Mouse (Mus musculus) lung, postnatal 10 days (tissue): ENCODE data around the gene Chrm1.
"Not testable (repeated sequence)": the region's sequence is repeated elsewhere in the genome, so short reads cannot be mapped to it uniquely, and the experiment has no call there.

Experiments used
- DNase-seq: peaks from one replicate; pipeline ENCODE4 v3.0.0; 2021

Chrm1 gene

GRCm38 (mm10) chr19:8719037-8719436, 55.4 kb downstream of the Chrm1 start:
- DNase-seq = not testable (repeated sequence)

- DNase-seq = no peak
These were observed 57.8 kb downstream of the Chrm1 start for GRCm38 (mm10) chr19:8721378-8721777.

- no peak for DNase-seq
These were observed 58.4 kb downstream of the Chrm1 start for GRCm38 (mm10) chr19:8722021-8722420.

GRCm38 (mm10) chr19:8722559-8722906, 58.9 kb downstream of the Chrm1 start:
- DNase-seq = no peak

GRCm38 (mm10) chr19:8722907-8723573, 59.5 kb downstream of the Chrm1 start, which contains the start of gene Slc3a2:
TSS of gene Slc3a2 (minus strand) at chr19:8723369.
- peak; percentile 98 for DNase-seq

- DNase-seq = peak; percentile 25
These were observed 60.2 kb downstream of the Chrm1 start for GRCm38 (mm10) chr19:8723574-8724346.

- DNase-seq = no peak
These were observed 60.8 kb downstream of the Chrm1 start for GRCm38 (mm10) chr19:8724392-8724791.

GRCm38 (mm10) chr19:8725081-8725613, 61.6 kb downstream of the Chrm1 start:
- DNase-seq = no peak

GRCm38 (mm10) chr19:8726609-8727390, 63.2 kb downstream of the Chrm1 start:
- DNase-seq = no peak

- no peak for DNase-seq
These were observed 64.0 kb downstream of the Chrm1 start for GRCm38 (mm10) chr19:8727495-8728114.

GRCm38 (mm10) chr19:8728335-8729099, 64.9 kb downstream of the Chrm1 start:
- not testable (repeated sequence) for DNase-seq
